Mouse (Mus musculus) adrenal gland, adult 8-10 months (tissue): Measurements from ENCODE around the gene Hist1h2ah. TPM values are rescaled to one million over a fixed set of nuclear protein-coding genes. Genes with fewer than 3 reads are reported as not detected.
A peak's percentile ranks its signal among the peaks of the same experiment; 100 is the strongest.
"Not testable (repeated sequence)": the region's sequence is repeated elsewhere in the genome, so short reads cannot be mapped to it uniquely, and the experiment has no call there.

Experiments used
- DNase-seq: peaks from one replicate; pipeline ENCODE4 v3.0.0; 2022
- total RNA-seq, 4 experiments: library from RNA; stranded (reverse); gene quantifications; 2 replicates each; pipeline ENCODE4 v1.2.4; 2022

Hist1h2ah gene
- total RNA-seq, result 10 to 100 TPM in 2 of 4 experiments, 1 to 10 TPM in 1, not detected in 1; 6.0 to 18.5 (median 12.6) TPM

DNA sequence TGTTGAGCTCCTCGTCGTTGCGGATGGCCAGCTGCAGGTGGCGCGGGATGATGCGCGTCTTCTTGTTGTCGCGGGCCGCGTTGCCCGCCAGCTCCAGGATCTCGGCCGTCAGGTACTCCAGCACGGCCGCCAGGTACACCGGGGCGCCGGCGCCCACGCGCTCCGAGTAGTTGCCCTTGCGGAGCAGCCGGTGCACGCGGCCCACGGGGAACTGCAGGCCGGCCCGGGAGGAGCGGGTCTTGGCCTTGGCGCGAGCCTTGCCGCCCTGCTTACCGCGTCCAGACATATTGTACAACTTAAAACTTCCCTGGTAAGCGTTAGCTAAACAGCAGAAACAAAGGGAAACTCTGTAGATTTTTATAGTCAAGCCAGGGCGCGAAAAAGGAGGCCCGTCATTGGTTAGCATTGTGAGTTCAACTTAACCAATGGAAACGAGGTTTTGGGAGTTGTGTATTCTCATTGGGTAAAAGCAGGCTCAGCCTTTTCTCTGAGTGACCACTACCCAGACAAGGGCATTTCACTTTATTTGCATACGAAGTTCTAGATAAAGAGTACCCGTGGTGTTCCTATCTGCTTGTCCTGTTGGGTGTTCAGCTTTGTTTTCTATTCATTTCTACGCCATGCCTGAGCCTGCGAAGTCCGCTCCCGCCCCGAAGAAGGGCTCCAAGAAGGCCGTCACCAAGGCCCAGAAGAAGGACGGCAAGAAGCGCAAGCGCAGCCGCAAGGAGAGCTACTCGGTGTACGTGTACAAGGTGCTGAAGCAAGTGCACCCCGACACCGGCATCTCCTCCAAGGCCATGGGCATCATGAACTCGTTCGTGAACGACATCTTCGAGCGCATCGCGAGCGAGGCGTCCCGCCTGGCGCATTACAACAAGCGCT, at the start of gene Hist1h2ah, which contains the start of gene Hist1h2bk:
TSS of gene Hist1h2ah (minus strand) at position 302 of the 882 bp plus-strand sequence.
TSS of gene Hist1h2bk (plus strand) at position 604 of the 882 bp plus-strand sequence.
- peak; percentile 78 for DNase-seq

GRCm38 (mm10) chr13:22084140-22084539, 48.8 kb upstream of the Hist1h2ah start, which contains the start of gene Vmn1r188:
Gene Vmn1r188, plus strand, starts transcription at chr13:22084440.
- not testable (repeated sequence) for DNase-seq

DNA sequence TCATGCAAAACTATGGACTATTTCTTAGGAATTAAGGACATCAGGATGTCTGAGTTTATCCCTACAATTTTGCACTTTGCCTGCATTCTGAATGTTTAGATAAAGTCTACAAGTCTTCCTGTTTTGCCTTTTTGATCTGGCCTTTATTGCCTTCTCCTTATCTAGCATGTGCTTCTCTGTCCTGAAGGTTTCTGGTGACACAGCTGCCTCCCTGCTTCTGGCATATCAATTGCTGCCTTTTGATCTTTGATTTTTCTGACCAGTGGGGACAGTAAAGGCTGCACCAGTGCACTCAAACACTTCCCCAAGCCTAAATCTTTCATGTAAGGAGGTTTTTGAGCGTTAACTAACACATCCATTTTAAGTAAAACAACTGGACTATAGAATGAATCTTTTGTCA, 28.1 kb upstream of the Hist1h2ah start:
- DNase-seq, result no peak

DNA sequence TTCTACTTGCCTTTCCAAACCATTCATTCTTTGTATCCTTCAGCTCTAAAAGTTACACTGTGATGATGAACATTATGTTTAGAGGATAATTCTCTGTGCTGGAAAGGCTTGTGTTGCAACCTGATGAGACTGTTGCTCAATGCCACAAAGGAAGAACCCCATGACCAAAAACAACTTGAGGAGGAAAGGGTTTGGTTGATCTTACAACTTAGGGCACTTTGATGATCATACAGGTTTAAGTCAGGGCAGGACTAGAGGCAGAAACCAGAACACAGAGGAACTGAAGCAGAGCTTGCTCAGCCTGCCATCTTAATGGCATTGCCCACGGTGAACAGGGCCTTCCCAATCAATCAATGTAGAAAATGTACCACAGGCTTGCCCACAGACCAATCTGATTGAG, 26.1 kb upstream of the Hist1h2ah start:
- DNase-seq, result no peak

- no peak for DNase-seq
These were observed 18.4 kb upstream of the Hist1h2ah start for GRCm38 (mm10) chr13:22053754-22054153.

DNA sequence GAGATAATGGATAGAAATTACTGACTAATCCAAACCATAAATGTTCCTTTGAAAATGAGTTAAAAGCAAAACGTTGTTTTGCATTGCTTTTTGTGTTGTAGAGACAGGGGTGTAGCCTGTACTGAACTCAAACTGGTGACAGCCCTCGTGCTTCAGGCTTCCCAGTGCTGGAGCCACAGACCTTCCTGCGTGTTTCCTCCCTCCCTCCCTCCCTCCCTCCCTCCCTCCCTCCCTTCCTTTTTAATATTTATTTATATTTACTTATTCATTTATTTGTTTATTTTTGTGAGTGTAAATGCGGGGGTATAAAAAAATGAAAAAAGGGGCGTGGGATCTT, 16.1 kb upstream of the Hist1h2ah start:
- DNase-seq, result no peak

GRCm38 (mm10) chr13:22050591-22051522, 15.5 kb upstream of the Hist1h2ah start:
- peak; percentile 90 for DNase-seq

- no peak for DNase-seq
These were observed 14.5 kb upstream of the Hist1h2ah start for GRCm38 (mm10) chr13:22049737-22050440.

DNA sequence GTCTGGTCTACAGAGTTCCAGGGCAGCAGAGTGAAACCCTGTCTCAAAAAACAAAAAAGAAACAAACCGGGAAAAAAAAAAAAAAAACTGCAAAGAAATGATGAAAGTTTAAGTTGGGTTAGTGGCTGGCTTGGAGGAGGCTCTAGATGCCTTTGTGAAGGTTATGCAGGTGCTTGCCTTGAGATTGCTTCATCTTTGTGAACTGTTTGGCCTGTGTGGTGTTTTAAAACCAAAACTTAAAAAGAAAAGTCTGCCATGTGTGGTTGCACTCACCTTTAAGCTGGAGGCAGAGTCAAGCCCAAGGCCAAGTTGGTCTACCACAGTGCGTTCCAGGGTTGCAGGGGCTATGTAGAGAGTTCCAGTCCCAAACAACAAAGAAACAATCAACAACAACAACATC, 13.7 kb upstream of the Hist1h2ah start:
- no peak for DNase-seq

GRCm38 (mm10) chr13:22045311-22045710, 9.9 kb upstream of the Hist1h2ah start:
- no peak for DNase-seq

DNA sequence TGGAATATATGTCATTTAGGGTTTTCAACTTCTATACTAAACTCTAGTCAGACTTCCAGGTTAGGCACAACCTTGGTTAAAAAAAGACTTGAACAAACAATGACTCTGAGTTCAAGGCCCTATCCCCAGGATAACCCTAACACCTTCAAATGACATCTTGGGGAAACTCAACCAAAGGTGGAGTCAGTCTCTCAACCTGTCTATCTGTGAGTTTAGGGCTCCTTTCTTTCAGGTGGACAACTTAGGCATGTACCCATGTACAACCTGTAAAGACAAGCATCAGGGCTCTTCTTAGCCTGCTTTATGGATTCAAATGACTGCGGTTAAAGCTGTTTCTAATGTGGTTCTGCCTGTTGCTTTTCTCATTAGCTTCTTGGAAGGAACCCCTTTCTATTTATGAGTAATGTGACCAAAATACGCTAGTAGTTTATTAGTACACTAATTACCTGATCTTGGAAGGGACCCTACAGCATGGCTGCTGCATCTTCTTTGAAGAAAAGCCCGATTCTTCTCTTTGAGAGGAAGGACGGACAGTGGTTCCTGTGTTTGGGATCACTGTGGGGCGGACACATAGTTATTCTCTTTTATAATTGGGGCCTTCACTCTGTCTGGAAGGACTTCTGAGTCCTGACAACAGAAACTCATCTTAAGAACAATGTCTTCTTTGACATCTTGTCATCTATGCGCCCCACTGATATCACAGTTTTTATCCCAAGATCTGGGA, 9.2 kb upstream of the Hist1h2ah start:
- DNase-seq, result no peak

GRCm38 (mm10) chr13:22043503-22044431, 8.4 kb upstream of the Hist1h2ah start:
- no peak for DNase-seq

DNA sequence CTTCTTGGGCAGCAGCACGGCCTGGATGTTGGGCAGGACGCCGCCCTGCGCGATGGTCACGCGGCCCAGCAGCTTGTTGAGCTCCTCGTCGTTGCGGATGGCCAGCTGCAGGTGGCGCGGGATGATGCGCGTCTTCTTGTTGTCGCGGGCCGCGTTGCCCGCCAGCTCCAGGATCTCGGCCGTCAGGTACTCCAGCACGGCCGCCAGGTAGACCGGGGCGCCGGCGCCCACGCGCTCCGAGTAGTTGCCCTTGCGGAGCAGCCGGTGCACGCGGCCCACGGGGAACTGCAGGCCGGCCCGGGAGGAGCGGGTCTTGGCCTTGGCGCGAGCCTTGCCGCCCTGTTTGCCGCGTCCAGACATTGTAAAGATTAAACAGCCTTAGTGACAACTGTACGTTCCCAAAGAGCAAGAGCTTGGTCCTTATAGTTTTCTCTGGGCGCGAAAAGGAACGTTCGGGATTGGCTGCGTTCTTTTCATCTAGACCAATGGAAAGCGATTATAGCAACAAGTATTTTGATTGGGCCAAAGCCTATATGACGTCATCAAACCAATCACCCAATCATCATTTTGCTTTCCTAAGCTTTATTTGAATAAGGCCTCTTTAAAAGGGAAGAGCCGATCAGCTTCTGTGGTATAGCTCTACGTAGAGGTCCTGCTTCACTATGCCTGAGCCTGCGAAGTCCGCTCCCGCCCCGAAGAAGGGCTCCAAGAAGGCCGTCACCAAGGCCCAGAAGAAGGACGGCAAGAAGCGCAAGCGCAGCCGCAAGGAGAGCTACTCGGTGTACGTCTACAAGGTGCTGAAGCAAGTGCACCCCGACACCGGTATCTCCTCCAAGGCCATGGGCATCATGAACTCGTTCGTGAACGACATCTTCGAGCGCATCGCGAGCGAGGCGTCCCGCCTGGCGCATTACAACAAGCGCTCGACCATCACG, 7.5 kb upstream of the Hist1h2ah start, which contains the start of the genes Hist1h2ag and Hist1h2bj:
TSS of gene Hist1h2ag (minus strand) at position 377 of the 935 bp plus-strand sequence.
TSS of gene Hist1h2bj (plus strand) at position 647 of the 935 bp plus-strand sequence.
- peak; percentile 89 for DNase-seq

- no peak for DNase-seq
These were observed 6.5 kb upstream of the Hist1h2ah start for GRCm38 (mm10) chr13:22041651-22042567.

- peak; percentile 93 for DNase-seq
These were observed 5.8 kb upstream of the Hist1h2ah start, which contains the start of gene Hist1h4i for GRCm38 (mm10) chr13:22041142-22041536. Gene Hist1h4i, minus strand, starts transcription at chr13:22041362.

DNA sequence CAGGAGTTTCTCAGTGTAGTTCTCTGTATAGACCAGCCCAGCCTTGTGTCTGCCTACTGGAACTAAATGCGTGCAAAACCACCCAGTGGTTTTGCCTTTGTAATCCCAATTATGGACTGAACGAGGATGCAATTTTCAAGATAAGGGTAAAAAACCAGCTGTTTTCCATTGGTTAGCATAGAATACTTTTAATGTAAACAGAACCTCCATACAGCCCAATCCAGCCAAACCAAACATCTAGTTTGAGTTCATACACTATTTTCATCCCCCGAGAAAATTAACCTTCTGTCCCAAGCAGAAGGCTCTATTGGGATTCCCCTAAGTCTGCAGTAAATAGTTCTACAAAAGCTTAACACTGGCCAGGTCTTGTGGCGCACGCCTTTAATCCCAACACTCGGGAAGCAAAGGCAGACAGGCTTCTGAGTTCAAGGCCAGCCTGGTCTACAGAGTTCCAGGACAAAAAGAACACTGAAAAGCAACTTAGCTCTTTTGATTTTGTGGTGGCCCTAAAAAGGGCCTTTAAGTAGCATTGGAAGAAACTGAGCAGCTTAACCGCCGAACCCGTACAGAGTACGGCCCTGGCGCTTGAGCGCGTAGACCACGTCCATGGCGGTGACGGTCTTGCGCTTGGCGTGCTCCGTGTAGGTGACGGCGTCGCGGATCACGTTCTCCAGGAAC, 5.2 kb upstream of the Hist1h2ah start:
- DNase-seq, result no peak

GRCm38 (mm10) chr13:22039951-22040463, 4.6 kb upstream of the Hist1h2ah start:
- DNase-seq, result no peak
